Mouse (Mus musculus) cerebellum, adult 2 months (tissue): ENCODE measurements around the gene Cep135.

ENCODE experiments used
- CTCF ChIP-seq: fragments of 200-500 bp; IDR thresholded peaks from 2 replicates; pipeline ENCODE4 v1.5.1; 2011; ENCODE audit warnings: low read depth, mild to moderate bottlenecking, control low read depth, low read length, moderate library complexity, borderline replicate concordance; ENCODE audit not compliant: insufficient read depth
- POLR2A ChIP-seq: fragments of 200-500 bp; IDR thresholded peaks from 2 replicates; pipeline ENCODE4 v1.6.1; 2011; ENCODE audit warnings: low read length, control low read depth, borderline replicate concordance; ENCODE audit not compliant: insufficient read depth

DNA sequence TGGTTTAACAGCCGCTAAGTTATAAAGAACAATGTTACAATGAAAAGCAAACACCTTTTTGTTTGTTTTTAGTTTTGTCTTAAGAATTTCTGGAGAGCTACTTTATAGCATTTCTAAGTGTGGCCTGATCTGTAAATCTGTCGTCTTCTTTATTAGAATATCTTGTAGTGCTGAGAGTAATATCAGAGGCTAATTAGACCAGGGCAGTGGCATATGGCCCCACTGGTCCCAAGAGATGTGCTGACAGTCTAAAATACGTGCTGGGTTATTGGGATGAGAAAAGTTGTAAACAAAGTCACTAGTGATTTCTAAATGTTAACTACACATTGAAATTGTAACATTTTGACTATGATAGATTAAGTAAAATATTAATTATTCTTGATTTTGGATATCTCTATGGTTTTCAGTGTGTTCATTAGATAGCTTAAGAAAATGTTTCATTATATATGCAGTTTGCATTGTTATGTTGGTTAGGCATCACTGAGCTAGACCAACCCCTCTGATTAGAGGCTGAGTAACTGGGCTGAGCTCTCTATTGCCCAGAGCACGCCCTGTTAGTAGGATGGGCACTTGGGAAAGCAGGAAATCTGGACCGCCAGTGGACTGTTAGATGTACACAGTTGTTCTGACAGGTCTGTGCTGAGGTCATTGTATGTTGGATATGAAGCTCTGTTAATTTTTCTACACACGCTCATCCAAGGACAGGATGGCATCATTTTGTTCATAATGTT is 77.7 kb downstream of the Cep135 start:
- no peak for TF ChIP-seq CTCF
- no peak for TF ChIP-seq POLR2A
